Comparison of ENCODE assay signal across 21 mouse cellular contexts in the genomic region with DNA sequence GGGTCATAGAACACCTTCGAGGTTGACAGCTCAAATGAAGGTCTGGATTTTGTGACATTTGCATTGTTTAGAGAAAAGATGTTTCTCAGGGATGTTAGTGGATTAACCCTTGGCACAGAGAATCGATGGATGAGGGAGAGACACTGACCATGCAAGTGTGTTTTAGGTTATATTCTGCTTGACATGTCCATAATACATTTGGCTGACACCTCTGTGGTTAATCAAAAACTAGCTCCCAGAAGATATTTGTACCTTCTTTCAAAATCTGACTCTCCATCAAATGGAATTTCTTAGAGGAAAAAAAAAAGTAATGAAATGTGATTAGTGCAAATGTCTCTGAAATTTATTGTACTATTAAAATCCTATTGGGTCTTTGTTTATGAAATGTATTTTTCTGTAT.
DNase-seq lines count a peak whose midpoint lies in the region; ATAC-seq and TF ChIP-seq lines count a peak whose summit lies in the region.
"Had no signal": no experiment of that assay in that cellular context is flagged by ENCODE, and none has a peak within 500 bp of the region (broad histone marks: within the 10 kb centered on the region; RNA-seq: fewer than 3 reads in every experiment).

No protein-coding gene starts in this region.

- no peaks in the 10 kb centered on the region for H3K79me2 ChIP-seq in liver, adult 2 months (ENCODE audit: control insufficient read depth, insufficient read depth, low read length)

- TF ChIP-seq POLR2A in kidney, adult 2 months (IDR thresholded peaks at IDR 0.05; ENCODE audit: low read depth, low read length): no peak
- TF ChIP-seq POLR2A in liver, adult 2 months (IDR thresholded peaks at IDR 0.05; ENCODE audit: extremely low read depth, insufficient read depth, low read length): no peak

- H3K9ac ChIP-seq in kidney, embryonic 16.5 days (replicated peaks; ENCODE audit: low read length): no peak overlapping the region
- no peak overlapping the region for H3K9ac ChIP-seq in liver, adult 2 months (ENCODE audit: low read depth, low read length)

- 39% methylated on average over 2 of the region's 2 CpGs for whole genome bisulfite sequencing in kidney, adult 2 months
- WGBS in kidney, embryonic 16.5 days: 83% methylated on average over 2 of the region's 2 CpGs
- WGBS in liver, adult 2 months: 15% methylated on average over 2 of the region's 2 CpGs

- 0 out of 2 replicates have a peak, but pooled peaks cover 1% of the 10 kb centered on the region for H3K27me3 ChIP-seq in kidney, adult 2 months (replicated peaks; ENCODE audit: control insufficient read depth, insufficient read depth, low read length)
- H3K27me3 ChIP-seq in kidney, embryonic 16.5 days (ENCODE audit: insufficient read depth, low read length): no peaks in the 10 kb centered on the region
- no peaks in the 10 kb centered on the region for H3K27me3 ChIP-seq in liver, adult 2 months (ENCODE audit: control insufficient read depth, insufficient read depth, low read length)
- H3K27me3 ChIP-seq: CH12.LX, Patski had no signal

- DNase-seq in kidney, adult 2 months: peak; percentile 61
- peak; percentile 58 for DNase-seq in kidney, adult 9 months
- no peak for DNase-seq in kidney, adult 11 months
- DNase-seq in liver, adult 2 months (ENCODE audit: extremely low read depth, low read depth, low spot score): peak; percentile 71
- DNase-seq in liver: no peak
- DNase-seq: adrenal gland, adult 2 months; adrenal gland, adult 8-10 months; adrenal gland, postnatal 10 days; adrenal gland, postnatal 14 days; adrenal gland, postnatal 25 days; adrenal gland, postnatal 36 days; B cell, adult 2 months; cerebellum, adult 11 months; cerebellum, adult 11-12 months; cerebellum, adult 18-20 months had no signal

- H3K4me1 ChIP-seq in kidney, adult 2 months (ENCODE audit: control insufficient read depth, insufficient read depth, low read length): peaks cover 35% of the 10 kb centered on the region
- H3K4me1 ChIP-seq in kidney, embryonic 16.5 days (ENCODE audit: insufficient read depth, low read length): peaks cover 17% of the 10 kb centered on the region; the same call in 1 of the 2 replicates
- peaks cover 17% of the 10 kb centered on the region; the same call in 1 of the 2 replicates for H3K4me1 ChIP-seq in liver, adult 2 months (ENCODE audit: control insufficient read depth, insufficient read depth, low read length)

- H3K4me3 ChIP-seq in kidney, adult 2 months (ENCODE audit: insufficient read depth, low read depth, low read length): no peak overlapping the region
- no peak overlapping the region for H3K4me3 ChIP-seq in kidney, embryonic 16.5 days (ENCODE audit: low read length)
- no peak overlapping the region for H3K4me3 ChIP-seq in liver, adult 2 months (ENCODE audit: insufficient read depth, low read depth, low read length)

- no peaks in the 10 kb centered on the region; the same call in 1 of the 2 replicates for H3K36me3 ChIP-seq in kidney, adult 2 months (ENCODE audit: control insufficient read depth, insufficient read depth, low read length)
- H3K36me3 ChIP-seq in kidney, embryonic 16.5 days (ENCODE audit: insufficient read depth, low read length): no peaks in the 10 kb centered on the region
- no peaks in the 10 kb centered on the region for H3K36me3 ChIP-seq in liver, adult 2 months (ENCODE audit: control insufficient read depth, insufficient read depth, low read length)
- H3K36me3 ChIP-seq: G1E had no signal

- peak overlapping the region; percentile 28 for H3K27ac ChIP-seq in kidney, adult 2 months (ENCODE audit: insufficient read depth, low read depth, low read length)
- no peak overlapping the region for H3K27ac ChIP-seq in kidney, embryonic 16.5 days (ENCODE audit: low read length)
- no peak overlapping the region for H3K27ac ChIP-seq in liver, adult 2 months (replicated peaks; ENCODE audit: insufficient read depth, low read depth, low read length)

- H3K4me2 ChIP-seq in kidney, embryonic 16.5 days (replicated peaks; ENCODE audit: low read depth, low read length): no peak overlapping the region

- ATAC-seq in kidney, embryonic 16.5 days (ENCODE audit: low FRiP score, low TSS enrichment): no peak
- ATAC-seq: activated CD4-positive, CD25-positive, alpha-beta regulatory T cell, adult 4 months; CD4-positive, CD25-positive, alpha-beta regulatory T cell, adult 4 months; Patski had no signal

- no peaks in the 10 kb centered on the region for H3K9me3 ChIP-seq in kidney, embryonic 16.5 days (ENCODE audit: low read length)

- no peak for TF ChIP-seq CTCF in kidney, adult 2 months (conservative IDR thresholded peaks at IDR 0.05; ENCODE audit: insufficient read depth, insufficient read length, low read depth, low read length)
- no peak for TF ChIP-seq CTCF in liver, adult 2 months (IDR thresholded peaks at IDR 0.05; ENCODE audit: low read depth, low read length)

Comparison
In these comparisons a context has a peak if more than half of its experiments do, and no peak if none do; other contexts are left out.
1. DNase-seq: peak in kidney, adult 2 months (single experiment), kidney, adult 9 months (single experiment) and liver, adult 2 months (single experiment); none in kidney, adult 11 months (single experiment) and liver (single experiment).